Comparison of ENCODE assay signal across 25 mouse cellular contexts in genomic region chr13:21861608-21862007, GRCm38 (mm10). TPM values are rescaled to one million over a fixed set of nuclear protein-coding genes. Genes with fewer than 3 reads are reported as not detected.
A peak's percentile ranks its signal among the peaks of the same experiment; 100 is the strongest.
DNase-seq lines count a peak whose midpoint lies in the region; ATAC-seq lines count a peak whose summit lies in the region.
"Had no signal": no experiment of that assay in that cellular context is flagged by ENCODE, and none has a peak within 500 bp of the region (broad histone marks: within the 10 kb centered on the region; RNA-seq: fewer than 3 reads in every experiment).

No protein-coding gene starts in this region.

- H3K4me1 ChIP-seq in forebrain, embryonic 10.5 days = peaks cover 7% of the 10 kb centered on the region
- no peaks in the 10 kb centered on the region for H3K4me1 ChIP-seq in forebrain, embryonic 16.5 days (replicated peaks; ENCODE audit: control insufficient read depth, insufficient read depth, low read length)
- H3K4me1 ChIP-seq in midbrain, embryonic 11.5 days (ENCODE audit: control insufficient read depth, insufficient read depth, low read length) = peaks cover 3% of the 10 kb centered on the region; the same call in 1 of the 2 replicates
- no peaks in the 10 kb centered on the region for H3K4me1 ChIP-seq in midbrain, embryonic 15.5 days
- H3K4me1 ChIP-seq: embryonic facial prominence, embryonic 12.5 days; heart, embryonic 13.5 days; kidney, embryonic 15.5 days had no signal

- no peak overlapping the region for H3K9ac ChIP-seq in forebrain, embryonic 16.5 days (replicated peaks; ENCODE audit: low read depth, low read length)
- H3K9ac ChIP-seq in midbrain, embryonic 11.5 days (ENCODE audit: low read length) = no peak overlapping the region
- no peak overlapping the region for H3K9ac ChIP-seq in midbrain, embryonic 15.5 days
- H3K9ac ChIP-seq: embryonic facial prominence, embryonic 12.5 days; heart, embryonic 13.5 days; kidney, embryonic 15.5 days; liver, postnatal 0 days had no signal

- no peaks in the 10 kb centered on the region for H3K9me3 ChIP-seq in forebrain, embryonic 10.5 days
- no peaks in the 10 kb centered on the region; the same call in 1 of the 2 replicates for H3K9me3 ChIP-seq in forebrain, embryonic 16.5 days (ENCODE audit: control insufficient read depth, low read length)
- H3K9me3 ChIP-seq in midbrain, embryonic 11.5 days (ENCODE audit: control insufficient read depth, low read length) = no peaks in the 10 kb centered on the region
- H3K9me3 ChIP-seq in midbrain, embryonic 15.5 days = no peaks in the 10 kb centered on the region
- H3K9me3 ChIP-seq: embryonic facial prominence, embryonic 12.5 days; heart, embryonic 13.5 days; kidney, embryonic 15.5 days; limb, embryonic 10.5 days had no signal

- peak; percentile 38 for DNase-seq in forebrain, embryonic 10.5 days (ENCODE audit: extremely low spot score, low spot score)
- peak; percentile 88 for DNase-seq in midbrain, embryonic 11.5 days (ENCODE audit: low spot score, missing footprints)
- DNase-seq in ZHBTc4 (ENCODE audit: low read depth, low spot score) = peak; percentile 89
- peak; percentile 52 for DNase-seq in mesoderm, embryonic 11.5 days (ENCODE audit: low read depth, low spot score)
- no peak for DNase-seq in right cerebral cortex, postnatal 14 days
- DNase-seq: cerebellum, adult 11 months; cerebellum, postnatal 10 days; liver, postnatal 0 days; lung, postnatal 10 days; thymus, postnatal 36 days had no signal

- no peak overlapping the region for H3K4me3 ChIP-seq in forebrain, embryonic 10.5 days
- H3K4me3 ChIP-seq in forebrain, embryonic 16.5 days (replicated peaks; ENCODE audit: low read length) = no peak overlapping the region
- no peak overlapping the region for H3K4me3 ChIP-seq in midbrain, embryonic 11.5 days (ENCODE audit: low read depth, low read length)
- H3K4me3 ChIP-seq in midbrain, embryonic 15.5 days = no peak overlapping the region
- H3K4me3 ChIP-seq: embryonic facial prominence, embryonic 12.5 days; erythroblast, embryonic 14.5 days; heart, embryonic 13.5 days; kidney, embryonic 15.5 days; limb, embryonic 10.5 days; myocyte had no signal

- H3K27me3 ChIP-seq in forebrain, embryonic 10.5 days (ENCODE audit: poor library complexity, severe bottlenecking) = no peaks in the 10 kb centered on the region
- no peaks in the 10 kb centered on the region for H3K27me3 ChIP-seq in forebrain, embryonic 16.5 days (replicated peaks; ENCODE audit: control insufficient read depth, insufficient read depth, low read length)
- H3K27me3 ChIP-seq in midbrain, embryonic 11.5 days (ENCODE audit: control insufficient read depth, insufficient read depth, low read length) = no peaks in the 10 kb centered on the region
- no peaks in the 10 kb centered on the region for H3K27me3 ChIP-seq in midbrain, embryonic 15.5 days (replicated peaks)
- H3K27me3 ChIP-seq: embryonic facial prominence, embryonic 12.5 days; heart, embryonic 13.5 days; kidney, embryonic 15.5 days had no signal

- ATAC-seq in forebrain, embryonic 16.5 days = no peak
- ATAC-seq in midbrain, embryonic 11.5 days (ENCODE audit: low FRiP score) = 0 out of 2 replicates have a peak, but pooled peaks have one; percentile 61
- ATAC-seq in midbrain, embryonic 15.5 days (replicated peaks) = no peak
- ATAC-seq in activated CD4-positive, CD25-positive, alpha-beta regulatory T cell, adult 4 months = no peak
- ATAC-seq: CD4-positive, CD25-positive, alpha-beta regulatory T cell, adult 4 months; hindbrain, postnatal 0 days; intestine, postnatal 0 days; liver, postnatal 0 days had no signal

- no peak overlapping the region for H3K27ac ChIP-seq in forebrain, embryonic 10.5 days
- no peak overlapping the region for H3K27ac ChIP-seq in forebrain, embryonic 16.5 days (ENCODE audit: low read length)
- H3K27ac ChIP-seq in midbrain, embryonic 11.5 days (ENCODE audit: low read depth, low read length) = no peak overlapping the region
- H3K27ac ChIP-seq in midbrain, embryonic 15.5 days = no peak overlapping the region
- H3K27ac ChIP-seq: embryonic facial prominence, embryonic 12.5 days; heart, embryonic 13.5 days; hindbrain, postnatal 0 days; kidney, embryonic 15.5 days; limb, embryonic 10.5 days had no signal

- 8% methylated on average over 5 of the region's 5 CpGs for WGBS in forebrain, embryonic 10.5 days
- WGBS in forebrain, embryonic 16.5 days = 18% methylated on average over 5 of the region's 5 CpGs
- 12% methylated on average over 5 of the region's 5 CpGs for WGBS in midbrain, embryonic 11.5 days
- WGBS in midbrain, embryonic 15.5 days = 15% methylated on average over 5 of the region's 5 CpGs

- H3K36me3 ChIP-seq in forebrain, embryonic 10.5 days (replicated peaks) = no peaks in the 10 kb centered on the region
- H3K36me3 ChIP-seq in forebrain, embryonic 16.5 days (ENCODE audit: control insufficient read depth, insufficient read depth) = no peaks in the 10 kb centered on the region
- H3K36me3 ChIP-seq in midbrain, embryonic 11.5 days (ENCODE audit: control insufficient read depth, insufficient read depth, low read length) = no peaks in the 10 kb centered on the region
- no peaks in the 10 kb centered on the region for H3K36me3 ChIP-seq in midbrain, embryonic 15.5 days (replicated peaks)
- H3K36me3 ChIP-seq: embryonic facial prominence, embryonic 12.5 days; heart, embryonic 13.5 days; kidney, embryonic 15.5 days; limb, embryonic 10.5 days had no signal

- H3K4me2 ChIP-seq in forebrain, embryonic 16.5 days (ENCODE audit: low read length) = no peak overlapping the region
- no peak overlapping the region for H3K4me2 ChIP-seq in midbrain, embryonic 11.5 days
- H3K4me2 ChIP-seq in midbrain, embryonic 15.5 days = no peak overlapping the region
- H3K4me2 ChIP-seq: embryonic facial prominence, embryonic 12.5 days; heart, embryonic 13.5 days; kidney, embryonic 15.5 days had no signal

RNA-seq across cellular contexts. Expression of gene Hist1h2br, which starts 28.1 kb away (rescaled TPM):
- 20.1 and 23.1 TPM in 2 replicates for polyA plus RNA-seq in forebrain, embryonic 10.5 days (2016; fragmentation: Nextera tagmentation; extraction: Ambion mirVana)
- 7.8 and 8.3 TPM in 2 replicates for polyA plus RNA-seq in forebrain, embryonic 16.5 days (2015; fragmentation: Nextera tagmentation; extraction: Ambion mirVana)
- polyA plus RNA-seq in midbrain, embryonic 11.5 days (2014; fragmentation: Nextera tagmentation; extraction: Ambion mirVana) = 17.8 and 23.1 TPM in 2 replicates
- 4.0 and 4.1 TPM in 2 replicates for polyA plus RNA-seq in midbrain, embryonic 15.5 days (2015; fragmentation: Nextera tagmentation; extraction: Ambion mirVana)
- polyA plus RNA-seq in activated CD4-positive, CD25-positive, alpha-beta regulatory T cell, adult 4 months (2017; shearing (Covaris generic)) = 1 to 10 TPM; 4.0 to 9.2 TPM

RNA-seq across cellular contexts. Expression of gene Hist1h2ap, which starts 28.3 kb away (rescaled TPM):
- polyA plus RNA-seq in forebrain, embryonic 10.5 days (2016; fragmentation: Nextera tagmentation; extraction: Ambion mirVana) = 6,723 and 6,843 TPM in 2 replicates
- 1,189 and 1,296 TPM in 2 replicates for polyA plus RNA-seq in forebrain, embryonic 16.5 days (2015; fragmentation: Nextera tagmentation; extraction: Ambion mirVana)
- 5,628 and 6,009 TPM in 2 replicates for polyA plus RNA-seq in midbrain, embryonic 11.5 days (2014; fragmentation: Nextera tagmentation; extraction: Ambion mirVana)
- 432 and 476 TPM in 2 replicates for polyA plus RNA-seq in midbrain, embryonic 15.5 days (2015; fragmentation: Nextera tagmentation; extraction: Ambion mirVana)
- polyA plus RNA-seq in activated CD4-positive, CD25-positive, alpha-beta regulatory T cell, adult 4 months (2017; shearing (Covaris generic)) = 100 to 1,000 TPM; 214 to 439 TPM

RNA-seq across cellular contexts. Expression of gene Hist1h4n, which starts 29.6 kb away (rescaled TPM):
- 9.3 and 9.4 TPM in 2 replicates for polyA plus RNA-seq in forebrain, embryonic 10.5 days (2016; fragmentation: Nextera tagmentation; extraction: Ambion mirVana)
- polyA plus RNA-seq in forebrain, embryonic 16.5 days (2015; fragmentation: Nextera tagmentation; extraction: Ambion mirVana) = 5.9 and 6.4 TPM in 2 replicates
- polyA plus RNA-seq in midbrain, embryonic 11.5 days (2014; fragmentation: Nextera tagmentation; extraction: Ambion mirVana) = 10.3 and 12.0 TPM in 2 replicates
- polyA plus RNA-seq in midbrain, embryonic 15.5 days (2015; fragmentation: Nextera tagmentation; extraction: Ambion mirVana) = 4.2 and 5.9 TPM in 2 replicates
- polyA plus RNA-seq in activated CD4-positive, CD25-positive, alpha-beta regulatory T cell, adult 4 months (2017; shearing (Covaris generic)) = 10 to 100 TPM in 1 of 2 experiments, not detected in 1; 15.9 TPM

RNA-seq across cellular contexts. Expression of gene Hist1h4m, which starts 50.1 kb away (rescaled TPM):
- not detected in 2 replicates for polyA plus RNA-seq in forebrain, embryonic 10.5 days (2016; fragmentation: Nextera tagmentation; extraction: Ambion mirVana)
- not detected in 2 replicates for polyA plus RNA-seq in forebrain, embryonic 16.5 days (2015; fragmentation: Nextera tagmentation; extraction: Ambion mirVana)
- not detected in 2 replicates for polyA plus RNA-seq in midbrain, embryonic 11.5 days (2014; fragmentation: Nextera tagmentation; extraction: Ambion mirVana)
- polyA plus RNA-seq in midbrain, embryonic 15.5 days (2015; fragmentation: Nextera tagmentation; extraction: Ambion mirVana) = 1.4 TPM in 1 of 2 replicates, not detected in the other
- 1 to 10 TPM in 1 of 2 experiments, not detected in 1; 6.5 TPM for polyA plus RNA-seq in activated CD4-positive, CD25-positive, alpha-beta regulatory T cell, adult 4 months (2017; shearing (Covaris generic))
- polyA plus RNA-seq: embryonic facial prominence, embryonic 12.5 days; frontal cortex, adult 2 months; heart, embryonic 13.5 days; hindbrain, postnatal 0 days; intestine, postnatal 0 days; kidney, embryonic 15.5 days; limb, embryonic 10.5 days; liver, adult 2 months; liver, postnatal 0 days; myocyte had no signal

RNA-seq across cellular contexts. Expression of gene Hist1h2ao, which starts 51.3 kb away (rescaled TPM):
- polyA plus RNA-seq in forebrain, embryonic 10.5 days (2016; fragmentation: Nextera tagmentation; extraction: Ambion mirVana) = 4.2 TPM in 1 of 2 replicates, not detected in the other
- polyA plus RNA-seq in forebrain, embryonic 16.5 days (2015; fragmentation: Nextera tagmentation; extraction: Ambion mirVana) = not detected in 2 replicates
- 1.7 TPM in 1 of 2 replicates, not detected in the other for polyA plus RNA-seq in midbrain, embryonic 11.5 days (2014; fragmentation: Nextera tagmentation; extraction: Ambion mirVana)
- not detected in 2 replicates for polyA plus RNA-seq in midbrain, embryonic 15.5 days (2015; fragmentation: Nextera tagmentation; extraction: Ambion mirVana)
- polyA plus RNA-seq in activated CD4-positive, CD25-positive, alpha-beta regulatory T cell, adult 4 months (2017; shearing (Covaris generic)) = 1 to 10 TPM in 1 of 2 experiments, not detected in 1; 2.4 TPM
- polyA plus RNA-seq: CD4-positive, CD25-positive, alpha-beta regulatory T cell, adult 4 months; embryonic facial prominence, embryonic 12.5 days; frontal cortex, adult 2 months; heart, embryonic 13.5 days; hindbrain, postnatal 0 days; intestine, postnatal 0 days; large intestine, adult 2 months; liver, adult 2 months; liver, postnatal 0 days; myocyte had no signal
